Mouse (Mus musculus): Measurements from ENCODE around the gene Zic3. TPM values are rescaled to one million over a fixed set of nuclear protein-coding genes. Genes with fewer than 3 reads are reported as not detected.

The Zic3 gene
- polyA plus RNA-seq (2021): not detected

DNA sequence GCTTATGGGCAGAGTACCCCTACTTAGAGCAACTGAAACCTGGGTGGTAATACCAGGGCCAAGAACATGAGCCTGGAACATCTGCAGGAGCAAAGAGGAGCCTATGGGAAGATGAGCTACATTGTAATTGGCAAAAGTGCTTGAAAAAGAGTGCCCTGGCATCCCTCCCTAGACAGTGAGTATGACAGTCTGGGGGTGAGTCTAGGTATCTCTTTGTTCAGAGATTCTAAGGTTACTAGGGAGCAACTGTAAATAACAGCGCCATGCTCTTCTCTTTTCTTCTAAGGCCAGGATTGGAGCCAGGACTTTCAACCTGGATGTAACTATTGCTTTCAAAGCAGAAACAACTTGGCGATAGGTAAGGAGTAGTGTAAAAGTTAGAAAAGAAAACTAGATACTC lies at the start of gene Zic3:
TSS of gene Zic3 (plus strand) at position 301 of the 400 bp plus-strand sequence.
- DNase-seq (ENCODE audit: low read depth, low spot score) (no peak), ATAC-seq (no peak)
- no peak for TF ChIP-seq CTCF (IDR thresholded peaks at IDR 0.05)
- CTCF ChIA-PET: no interaction called here
- in situ Hi-C loops (cut with MboI; ENCODE audit: low pct_unique_long_range_greater_than_20kb): no loop called here
- POLR2A ChIA-PET: no interaction called here
- peaks cover 65% of the 10 kb centered on the region for H3K27me3 ChIP-seq

- no peak for DNase-seq (ENCODE audit: low read depth, low spot score)
- TF ChIP-seq CTCF (IDR thresholded peaks at IDR 0.05): no peak
- ATAC-seq: no peak
- peaks cover 30% of the 10 kb centered on the region for H3K27me3 ChIP-seq
- in situ Hi-C loops (cut with MboI; ENCODE audit: low pct_unique_long_range_greater_than_20kb): no loop called here
- ChIA-PET CTCF (no interaction called here), POLR2A (no interaction called here)
Measured at GRCm38 (mm10) chrX:57982351-57982750, 40.1 kb upstream of the Zic3 start.

DNA sequence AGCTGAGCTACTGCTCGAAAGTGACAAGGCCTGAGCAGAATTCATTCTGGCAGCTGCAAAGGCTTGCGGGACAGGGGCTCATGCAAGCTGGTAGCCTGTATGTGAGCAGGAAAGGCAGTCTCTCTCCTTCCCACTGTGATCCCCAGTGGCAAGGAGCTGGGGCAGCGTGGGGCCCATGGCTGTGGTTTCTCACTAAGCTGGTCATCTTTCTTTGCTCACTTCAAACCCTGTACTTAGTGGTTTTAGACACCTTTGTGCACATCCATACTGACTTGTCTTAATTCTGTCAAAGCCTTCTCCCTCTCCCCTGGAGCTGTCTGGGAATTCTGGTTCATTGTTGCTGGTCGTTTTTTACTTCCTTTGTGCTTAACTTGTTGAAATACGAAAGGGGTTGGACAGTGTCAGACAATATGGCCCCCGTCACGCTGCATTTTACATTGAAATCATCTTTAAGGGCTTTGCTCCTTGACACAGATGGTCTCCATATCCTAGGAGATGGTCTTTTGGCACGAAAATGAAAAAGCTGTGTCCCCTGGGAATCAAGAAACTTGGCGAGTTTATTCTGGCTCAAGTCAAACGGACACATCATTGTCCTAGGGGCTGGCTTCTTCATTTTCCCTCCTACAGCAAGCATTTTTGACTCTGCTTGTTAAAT lies 34.9 kb upstream of the Zic3 start:
- peaks cover 38% of the 10 kb centered on the region for H3K27me3 ChIP-seq
- no peak for DNase-seq (ENCODE audit: low read depth, low spot score)
- in situ Hi-C loops (cut with MboI; ENCODE audit: low pct_unique_long_range_greater_than_20kb): no loop called here
- TF ChIP-seq CTCF (IDR thresholded peaks at IDR 0.05): no peak
- CTCF ChIA-PET: no interaction called here
- ATAC-seq: no peak
- POLR2A ChIA-PET: no interaction called here

- TF ChIP-seq CTCF (IDR thresholded peaks at IDR 0.05): no peak
- ChIA-PET CTCF (no interaction called here), POLR2A (no interaction called here)
- DNase-seq (ENCODE audit: low read depth, low spot score) (no peak), ATAC-seq (no peak)
- in situ Hi-C loops (cut with MboI; ENCODE audit: low pct_unique_long_range_greater_than_20kb): no loop called here
- peaks cover 43% of the 10 kb centered on the region for H3K27me3 ChIP-seq
Measured at GRCm38 (mm10) chrX:58013391-58013790, 9.1 kb upstream of the Zic3 start.

- ATAC-seq: no peak
- TF ChIP-seq CTCF (IDR thresholded peaks at IDR 0.05): no peak
- CTCF ChIA-PET: no interaction called here
- no peak for DNase-seq (ENCODE audit: low read depth, low spot score)
- H3K27me3 ChIP-seq: peaks cover 50% of the 10 kb centered on the region
- POLR2A ChIA-PET: no interaction called here
- in situ Hi-C loops (cut with MboI; ENCODE audit: low pct_unique_long_range_greater_than_20kb): no loop called here
Measured at GRCm38 (mm10) chrX:58014093-58014492, 8.4 kb upstream of the Zic3 start.

DNA sequence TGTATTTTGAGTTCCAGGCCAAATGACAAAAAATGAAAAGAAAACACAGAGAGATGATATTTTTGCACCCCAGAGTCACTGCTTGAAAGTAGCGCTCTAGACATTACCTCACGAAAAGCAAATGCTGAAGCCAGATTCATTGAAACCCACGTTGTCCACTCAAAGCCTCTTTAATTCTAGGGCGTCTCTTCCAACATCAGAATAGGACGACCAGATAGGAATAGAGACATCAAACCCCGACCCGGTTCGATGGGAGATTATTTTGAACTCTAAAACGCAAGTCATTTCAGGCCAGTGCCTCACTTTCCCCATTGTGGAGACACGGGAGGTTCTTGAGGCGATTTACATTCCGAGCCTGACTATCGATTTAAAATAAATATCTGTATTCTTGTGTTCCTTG lies 7.7 kb upstream of the Zic3 start:
- in situ Hi-C loops (cut with MboI; ENCODE audit: low pct_unique_long_range_greater_than_20kb): no loop called here
- peaks cover 56% of the 10 kb centered on the region for H3K27me3 ChIP-seq

GRCm38 (mm10) chrX:58015336-58015945 lies 7.1 kb upstream of the Zic3 start:
- H3K27me3 ChIP-seq: peaks cover 51% of the 10 kb centered on the region
- POLR2A ChIA-PET: no interaction called here
- CTCF ChIA-PET: no interaction called here
- no peak for DNase-seq (ENCODE audit: low read depth, low spot score)
- in situ Hi-C loops (cut with MboI; ENCODE audit: low pct_unique_long_range_greater_than_20kb): no loop called here
- TF ChIP-seq CTCF (IDR thresholded peaks at IDR 0.05): no peak
- ATAC-seq: no peak

More for the DNA sequence above, 7.7 kb upstream of the Zic3 start:
- POLR2A ChIA-PET: no interaction called here
- ATAC-seq: no peak
- CTCF ChIA-PET: no interaction called here
- no peak for TF ChIP-seq CTCF (IDR thresholded peaks at IDR 0.05)
- DNase-seq (ENCODE audit: low read depth, low spot score): no peak

GRCm38 (mm10) chrX:58018720-58019119 lies 3.8 kb upstream of the Zic3 start:
- DNase-seq (ENCODE audit: low read depth, low spot score) (no peak), ATAC-seq (no peak)
- ChIA-PET POLR2A (no interaction called here), CTCF (no interaction called here)
- H3K27me3 ChIP-seq: peaks cover 59% of the 10 kb centered on the region
- in situ Hi-C loops (cut with MboI; ENCODE audit: low pct_unique_long_range_greater_than_20kb): no loop called here
- no peak for TF ChIP-seq CTCF (IDR thresholded peaks at IDR 0.05)

GRCm38 (mm10) chrX:58019257-58019953 lies 3.1 kb upstream of the Zic3 start:
- peaks cover 55% of the 10 kb centered on the region for H3K27me3 ChIP-seq
- DNase-seq (ENCODE audit: low read depth, low spot score): no peak
- ChIA-PET POLR2A (no interaction called here), CTCF (no interaction called here)
- no peak for ATAC-seq
- in situ Hi-C loops (cut with MboI; ENCODE audit: low pct_unique_long_range_greater_than_20kb): no loop called here
- TF ChIP-seq CTCF (IDR thresholded peaks at IDR 0.05): no peak

GRCm38 (mm10) chrX:58027631-58028030 lies 5.1 kb downstream of the Zic3 start:
- no peak for TF ChIP-seq CTCF (IDR thresholded peaks at IDR 0.05)
- DNase-seq (ENCODE audit: low read depth, low spot score): no peak
- ChIA-PET POLR2A (no interaction called here), CTCF (no interaction called here)
- no peak for ATAC-seq
- H3K27me3 ChIP-seq: peaks cover 80% of the 10 kb centered on the region
- in situ Hi-C loops (cut with MboI; ENCODE audit: low pct_unique_long_range_greater_than_20kb): no loop called here

GRCm38 (mm10) chrX:58028082-58028481 lies 5.6 kb downstream of the Zic3 start:
- peaks cover 78% of the 10 kb centered on the region for H3K27me3 ChIP-seq
- in situ Hi-C loops (cut with MboI; ENCODE audit: low pct_unique_long_range_greater_than_20kb): no loop called here
- TF ChIP-seq CTCF (IDR thresholded peaks at IDR 0.05): no peak
- DNase-seq (ENCODE audit: low read depth, low spot score) (no peak), ATAC-seq (no peak)
- CTCF ChIA-PET: no interaction called here
- POLR2A ChIA-PET: no interaction called here
